Mouse (Mus musculus) bone marrow, adult 2 months (tissue): ENCODE measurements around the gene 2310034G01Rik.

Experiments
- CTCF ChIP-seq: fragments of 200-500 bp; IDR thresholded peaks from 2 replicates; pipeline ENCODE4 v1.5.1; 2011; ENCODE audit warnings: low read length, control low read depth; ENCODE audit not compliant: control insufficient read depth, insufficient read depth
- POLR2A ChIP-seq: fragments of 200-500 bp; IDR thresholded peaks from 2 replicates; pipeline ENCODE4 v1.6.1; 2011; ENCODE audit warnings: low read depth, mild to moderate bottlenecking, control low read depth, low read length, borderline replicate concordance; ENCODE audit not compliant: control insufficient read depth

GRCm38 (mm10) chr19:46312566-46312965 is 37.5 kb downstream of the 2310034G01Rik start:
- TF ChIP-seq POLR2A (no peak), CTCF (no peak)
